Mouse (Mus musculus) ES-E14 (cell line): ENCODE data around the gene Hist1h1a. TPM values are rescaled to one million over a fixed set of nuclear protein-coding genes. Genes with fewer than 3 reads are reported as not detected.
A peak's percentile ranks its signal among the peaks of the same experiment; 100 is the strongest.

Source experiments
- DNase-seq: peaks from one replicate; pipeline ENCODE4 v3.0.0-alpha.2; 2013; ENCODE audit warnings: low read depth, low spot score
- H3K27ac ChIP-seq: 2 replicates; pipeline ENCODE4 v1.5.1; 2012; ENCODE audit warnings: low read depth, mild to moderate bottlenecking, low read length, moderate library complexity, mixed read lengths; ENCODE audit not compliant: poor library complexity, insufficient read depth, severe bottlenecking
- H3K36me3 ChIP-seq: 2 replicates; pipeline ENCODE4 v1.6.1; 2012; ENCODE audit warnings: mild to moderate bottlenecking, low read length, moderate library complexity, mixed read lengths; ENCODE audit not compliant: control insufficient read depth, poor library complexity, insufficient read depth, severe bottlenecking
- H3K4me1 ChIP-seq, 2 experiments: fragments of 150-350 bp in 1 of 2; sonication (generic) in 1 of 2; 2 replicates each; pipeline ENCODE4 v1.6.1; 2012; ENCODE audit warnings: low read length in 2 of 2, mild to moderate bottlenecking in 1 of 2, mixed read lengths in 1 of 2; ENCODE audit not compliant: control insufficient read depth in 2 of 2, insufficient read depth in 2 of 2, poor library complexity in 1 of 2
- H3K4me3 ChIP-seq, 2 experiments: fragments of 150-350 bp in 1 of 2; sonication (generic) in 1 of 2; 2 replicates each; pipeline ENCODE4 v1.5.1; 2012; ENCODE audit warnings: low read length in 2 of 2, low read depth in 1 of 2, mild to moderate bottlenecking in 1 of 2, mixed read lengths in 1 of 2; ENCODE audit not compliant: insufficient read depth in 1 of 2, poor library complexity in 1 of 2, severe bottlenecking in 1 of 2
- H3K9ac ChIP-seq: 2 replicates; pipeline ENCODE4 v1.6.1; 2012; ENCODE audit warnings: low read depth, mild to moderate bottlenecking, low read length, mixed read lengths; ENCODE audit not compliant: poor library complexity, insufficient read depth, severe bottlenecking
- H3K9me3 ChIP-seq: fragments of 150-350 bp; sonication (generic); 2 replicates; pipeline ENCODE4 v1.6.1; 2012; ENCODE audit warnings: low read depth, mild to moderate bottlenecking, low read length; ENCODE audit not compliant: control insufficient read depth, insufficient read depth
- CHD2 ChIP-seq: IDR thresholded peaks from 2 replicates; pipeline ENCODE4 v1.6.1; 2014; ENCODE audit warnings: mild to moderate bottlenecking, low read depth, low read length, inconsistent platforms
- HCFC1 ChIP-seq: IDR thresholded peaks from 2 replicates; pipeline ENCODE4 v1.6.1; 2012; ENCODE audit warnings: low read length, inconsistent platforms, borderline replicate concordance; ENCODE audit not compliant: insufficient read depth
- MAFK ChIP-seq: IDR thresholded peaks from 2 replicates; pipeline ENCODE4 v1.6.1; 2014; ENCODE audit warnings: mild to moderate bottlenecking, low read depth, low read length, inconsistent platforms; ENCODE audit not compliant: insufficient read depth
- ZC3H11A ChIP-seq: IDR thresholded peaks from 2 replicates; pipeline ENCODE4 v1.6.1; 2012; ENCODE audit warnings: low read depth, mild to moderate bottlenecking, inconsistent platforms, low read length, borderline replicate concordance
- ZNF384 ChIP-seq: IDR thresholded peaks from 2 replicates; pipeline ENCODE4 v1.6.1; 2012; ENCODE audit warnings: low read depth, low read length, inconsistent platforms
- in situ Hi-C, 2 experiments: fragments of 600-800 bp; cut with MboI; formaldehyde crosslinking; loops; one replicate each; pipeline ENCODE4 v1.15.1; 2025; ENCODE audit warnings: low sequenced_read_pairs in 2 of 2, inconsistent platforms in 1 of 2; ENCODE audit not compliant: unreplicated experiment in 2 of 2
- total RNA-seq: library from RNA; depleted of rRNA; stranded (reverse); fragments of 300-350 nt; gene quantifications from 2 replicates; pipeline ENCODE4 v1.2.3, GENCODE M21; 2012

Gene Hist1h1a
- total RNA-seq, 1 experiment, result 1,468 TPM

GRCm38 (mm10) chr13:23778339-23778738 lies 14.9 kb downstream of the Hist1h1a start:
- no peaks in the 10 kb centered on the region for H3K36me3 ChIP-seq

GRCm38 (mm10) chr13:23779025-23779424 lies 15.6 kb downstream of the Hist1h1a start:
- Histone ChIP-seq H3K9me3 (no peaks in the 10 kb centered on the region), H3K36me3 (no peaks in the 10 kb centered on the region), H3K4me1 (no peaks in the 10 kb centered on the region), H3K27ac (no peak overlapping the region), H3K9ac (no peak overlapping the region), H3K4me3 (no peak overlapping the region; a peak in 1 of 4 replicates)
- DNase-seq, result no peak
- in situ Hi-C loops, result loop anchor here in 1 of 2 experiments (25.0 kb wide), 1 partner anchor 533 kb away; no protein-coding TSS in a partner anchor
- TF ChIP-seq ZC3H11A (no peak), ZNF384 (no peak), MAFK (no peak), HCFC1 (no peak), CHD2 (no peak)

More at GRCm38 (mm10) chr13:23778339-23778738, 14.9 kb downstream of the Hist1h1a start:
- no peak for DNase-seq
- no peak overlapping the region for H3K27ac ChIP-seq
- no peak overlapping the region for H3K9ac ChIP-seq
- TF ChIP-seq ZNF384 (peak; percentile 76), ZC3H11A (no peak), MAFK (0 out of 2 replicates have a peak, but pooled peaks have one; percentile 33), HCFC1 (no peak)
- peaks cover 0 to 1% of the 10 kb centered on the region in 2 experiments; a peak in 1 of 4 replicates for H3K4me1 ChIP-seq
- H3K9me3 ChIP-seq, result no peaks in the 10 kb centered on the region
- H3K4me3 ChIP-seq, result no peak overlapping the region
- in situ Hi-C loops, result loop anchor here in 1 of 2 experiments (25.0 kb wide), 1 partner anchor 534 kb away; no protein-coding TSS in a partner anchor

GRCm38 (mm10) chr13:23792520-23792919 lies 29.1 kb downstream of the Hist1h1a start:
- Histone ChIP-seq H3K9me3 (no peaks in the 10 kb centered on the region), H3K9ac (no peak overlapping the region), H3K27ac (no peak overlapping the region), H3K36me3 (no peaks in the 10 kb centered on the region), H3K4me3 (no peak overlapping the region), H3K4me1 (no peaks in the 10 kb centered on the region)
- peak; percentile 26 for DNase-seq
- TF ChIP-seq ZNF384 (no peak), CHD2 (no peak), ZC3H11A (peak; percentile 47; the same call in 1 of the 2 replicates), MAFK (no peak), HCFC1 (no peak)
- in situ Hi-C loops, result loop anchor here in 1 of 2 experiments (25.0 kb wide), 1 partner anchor 520 kb away; no protein-coding TSS in a partner anchor

- H3K4me3 ChIP-seq, result no peak overlapping the region
- in situ Hi-C loops, result loop anchor here in 1 of 2 experiments (25.0 kb wide), 1 partner anchor 513 kb away; no protein-coding TSS in a partner anchor
- no peaks in the 10 kb centered on the region for H3K9me3 ChIP-seq
- TF ChIP-seq HCFC1 (no peak), ZC3H11A (no peak), CHD2 (no peak)
- H3K4me1 ChIP-seq, result no peaks in the 10 kb centered on the region
- no peak overlapping the region for H3K9ac ChIP-seq
- no peak for DNase-seq
- H3K27ac ChIP-seq, result no peak overlapping the region
- no peaks in the 10 kb centered on the region for H3K36me3 ChIP-seq
Observed at GRCm38 (mm10) chr13:23799405-23799804, 35.9 kb downstream of the Hist1h1a start.

GRCm38 (mm10) chr13:23804532-23804931 lies 41.1 kb downstream of the Hist1h1a start:
- Histone ChIP-seq H3K9ac (no peak overlapping the region), H3K27ac (no peak overlapping the region), H3K4me1 (no peaks in the 10 kb centered on the region), H3K36me3 (no peaks in the 10 kb centered on the region), H3K4me3 (no peak overlapping the region), H3K9me3 (no peaks in the 10 kb centered on the region)
- DNase-seq, result no peak
- TF ChIP-seq MAFK (no peak), HCFC1 (no peak), ZC3H11A (no peak), ZNF384 (no peak), CHD2 (no peak)
- in situ Hi-C loops, result no loop called here
